Mouse (Mus musculus) myocyte (in vitro differentiated cells): ENCODE data around the gene Slc46a1. TPM values are rescaled to one million over a fixed set of nuclear protein-coding genes. Genes with fewer than 3 reads are reported as not detected.

Experiments used
- H3K27me3 ChIP-seq: one replicate; pipeline ENCODE4 v1.6.1; 2011; ENCODE audit not compliant: control insufficient read depth, insufficient read depth, insufficient read length
- H3K36me3 ChIP-seq: one replicate; pipeline ENCODE4 v1.6.1; 2011; ENCODE audit not compliant: control insufficient read depth, insufficient read depth
- H3K4me2 ChIP-seq: one replicate; pipeline ENCODE4 v1.6.1; 2011; ENCODE audit warnings: low read depth, control low read depth
- H3K4me3 ChIP-seq: one replicate; pipeline ENCODE4 v1.5.1; 2011; ENCODE audit warnings: mild to moderate bottlenecking, control low read depth, moderate library complexity
- H3K79me2 ChIP-seq: one replicate; pipeline ENCODE4 v1.6.1; 2011; ENCODE audit not compliant: control insufficient read depth, insufficient read depth
- H3ac ChIP-seq: one replicate; pipeline ENCODE4 v1.6.1; 2011; ENCODE audit not compliant: control insufficient read depth, insufficient read length
- CEBPB ChIP-seq: IDR thresholded peaks from 2 replicates; pipeline ENCODE4 v1.6.1; 2011; ENCODE audit warnings: mild to moderate bottlenecking, moderate library complexity; ENCODE audit not compliant: poor library complexity, insufficient read depth, severe bottlenecking
- E2F4 ChIP-seq: IDR thresholded peaks from one replicate; pipeline ENCODE4 v1.6.1; 2011; ENCODE audit warnings: mild to moderate bottlenecking, control low read depth, moderate library complexity; ENCODE audit not compliant: insufficient read depth
- MAX ChIP-seq: IDR thresholded peaks from one replicate; pipeline ENCODE4 v1.6.1; 2011; ENCODE audit warnings: low read depth, mild to moderate bottlenecking, control low read depth
- MYOD1 ChIP-seq, 3 experiments: IDR thresholded peaks; one replicate each; pipeline ENCODE4 v1.6.1; 2011; ENCODE audit warnings: control low read depth in 2 of 3, low read depth in 2 of 3, mild to moderate bottlenecking in 2 of 3, moderate library complexity in 1 of 3; ENCODE audit not compliant: insufficient read length in 2 of 3, control insufficient read depth in 1 of 3
- MYOG ChIP-seq, 3 experiments: IDR thresholded peaks; one replicate each; pipeline ENCODE4 v1.6.1; 2011; ENCODE audit warnings: control low read depth in 2 of 3, low read depth in 2 of 3, mild to moderate bottlenecking in 2 of 3; ENCODE audit not compliant: insufficient read length in 2 of 3, control insufficient read depth in 1 of 3, insufficient read depth in 1 of 3
- POLR2A ChIP-seq: IDR thresholded peaks from one replicate; pipeline ENCODE4 v1.6.1; 2011; ENCODE audit warnings: low read depth, mild to moderate bottlenecking, control low read depth, moderate library complexity; ENCODE audit not compliant: insufficient read length
- POLR2AphosphoS2 ChIP-seq: IDR thresholded peaks from one replicate; pipeline ENCODE4 v1.6.1; 2011; ENCODE audit warnings: low read depth, control low read depth; ENCODE audit not compliant: insufficient read length
- REST ChIP-seq: IDR thresholded peaks from one replicate; pipeline ENCODE4 v1.6.1; 2011; ENCODE audit warnings: mild to moderate bottlenecking, control low read depth, moderate library complexity; ENCODE audit not compliant: insufficient read depth, insufficient read length
- SRF ChIP-seq: IDR thresholded peaks from one replicate; pipeline ENCODE4 v1.6.1; 2011; ENCODE audit warnings: low read depth; ENCODE audit not compliant: control insufficient read depth, insufficient read length
- TCF12 ChIP-seq: IDR thresholded peaks from one replicate; pipeline ENCODE4 v1.6.1; 2011; ENCODE audit warnings: mild to moderate bottlenecking, control low read depth; ENCODE audit not compliant: poor library complexity, insufficient read depth, severe bottlenecking
- TCF3 ChIP-seq: IDR thresholded peaks from one replicate; pipeline ENCODE4 v1.6.1; 2011; ENCODE audit warnings: low read depth, control low read depth; ENCODE audit not compliant: insufficient read length
- USF1 ChIP-seq: IDR thresholded peaks from one replicate; pipeline ENCODE4 v1.6.1; 2011; ENCODE audit warnings: low read depth, mild to moderate bottlenecking, control low read depth, moderate library complexity
- polyA plus RNA-seq: library from polyadenylated mRNA; unstranded; fragments of >200 nt; fragmentation: generic; extraction: Trizol; gene quantifications from one replicate; pipeline ENCODE4 v1.2.1, GENCODE M21; 2012; ENCODE audit warnings: missing spikeins

Slc46a1 gene
- polyA plus RNA-seq, 1 experiment: 7.5 TPM

GRCm38 (mm10) chr11:78467932-78468331, 2.4 kb downstream of the Slc46a1 start:
- H3K27me3 ChIP-seq: no peaks in the 10 kb centered on the region
- no peaks in the 10 kb centered on the region for H3K36me3 ChIP-seq
- no peak overlapping the region for H3K4me2 ChIP-seq
- no peak overlapping the region for H3K4me3 ChIP-seq
- TF ChIP-seq USF1 (no peak), MYOD1 (IDR thresholded peaks at IDR 0.05; ENCODE audit: control insufficient read depth in 1 of 3, insufficient read length in 2 of 3, low read depth in 2 of 3) (no peak), SRF (no peak), MAX (no peak), E2F4 (no peak), POLR2AphosphoS2 (no peak)
- H3K79me2 ChIP-seq: no peaks in the 10 kb centered on the region
- no peak overlapping the region for H3ac ChIP-seq

GRCm38 (mm10) chr11:78471326-78472103, 6.0 kb downstream of the Slc46a1 start:
- H3K4me3 ChIP-seq: no peak overlapping the region
- H3K79me2 ChIP-seq: no peaks in the 10 kb centered on the region
- H3ac ChIP-seq: no peak overlapping the region
- no peak overlapping the region for H3K4me2 ChIP-seq
- TF ChIP-seq POLR2A (no peak), TCF3 (no peak), USF1 (no peak), CEBPB (no peak), POLR2AphosphoS2 (no peak), E2F4 (no peak), SRF (no peak), TCF12 (no peak), REST (no peak)
- H3K27me3 ChIP-seq: peaks cover 4% of the 10 kb centered on the region
- H3K36me3 ChIP-seq: no peaks in the 10 kb centered on the region

GRCm38 (mm10) chr11:78475289-78475688, 9.8 kb downstream of the Slc46a1 start:
- Histone ChIP-seq H3ac (no peak overlapping the region), H3K27me3 (peaks cover 20% of the 10 kb centered on the region), H3K4me2 (no peak overlapping the region), H3K4me3 (no peak overlapping the region), H3K79me2 (no peaks in the 10 kb centered on the region), H3K36me3 (no peaks in the 10 kb centered on the region)
- TF ChIP-seq REST: no peak
- TF ChIP-seq MYOG (IDR thresholded peaks at IDR 0.05; ENCODE audit: control insufficient read depth in 1 of 3, insufficient read depth in 1 of 3, insufficient read length in 2 of 3, low read depth in 2 of 3): no peak
- TF ChIP-seq TCF3: no peak
- no peak for TF ChIP-seq SRF
- no peak for TF ChIP-seq TCF12
- TF ChIP-seq POLR2AphosphoS2: no peak
- no peak for TF ChIP-seq CEBPB
- TF ChIP-seq MYOD1 (IDR thresholded peaks at IDR 0.05; ENCODE audit: control insufficient read depth in 1 of 3, insufficient read length in 2 of 3, low read depth in 2 of 3): no peak
- no peak for TF ChIP-seq E2F4
- no peak for TF ChIP-seq POLR2A
- no peak for TF ChIP-seq MAX
- no peak for TF ChIP-seq USF1

- Histone ChIP-seq H3ac (no peak overlapping the region), H3K36me3 (no peaks in the 10 kb centered on the region), H3K27me3 (peaks cover 26% of the 10 kb centered on the region), H3K79me2 (no peaks in the 10 kb centered on the region), H3K4me2 (no peak overlapping the region), H3K4me3 (no peak overlapping the region)
- TF ChIP-seq MAX (no peak), TCF3 (no peak), REST (no peak), E2F4 (no peak), MYOG (IDR thresholded peaks at IDR 0.05; ENCODE audit: control insufficient read depth in 1 of 3, insufficient read depth in 1 of 3, insufficient read length in 2 of 3, low read depth in 2 of 3) (no peak), POLR2A (no peak), SRF (no peak), MYOD1 (IDR thresholded peaks at IDR 0.05; ENCODE audit: control insufficient read depth in 1 of 3, insufficient read length in 2 of 3, low read depth in 2 of 3) (no peak), POLR2AphosphoS2 (no peak), CEBPB (no peak), USF1 (no peak), TCF12 (no peak)
Measured at GRCm38 (mm10) chr11:78483639-78484038, 18.1 kb downstream of the Slc46a1 start.

- H3K36me3 ChIP-seq: no peaks in the 10 kb centered on the region
- H3K4me3 ChIP-seq: no peak overlapping the region
- TF ChIP-seq MAX (no peak), CEBPB (no peak), TCF3 (no peak), E2F4 (no peak), REST (no peak), POLR2A (no peak), TCF12 (no peak), POLR2AphosphoS2 (no peak), MYOD1 (IDR thresholded peaks at IDR 0.05; ENCODE audit: control insufficient read depth in 1 of 3, insufficient read length in 2 of 3, low read depth in 2 of 3) (no peak), USF1 (no peak), MYOG (IDR thresholded peaks at IDR 0.05; ENCODE audit: control insufficient read depth in 1 of 3, insufficient read depth in 1 of 3, insufficient read length in 2 of 3, low read depth in 2 of 3) (no peak), SRF (no peak)
- peaks cover 34% of the 10 kb centered on the region for H3K27me3 ChIP-seq
- no peak overlapping the region for H3K4me2 ChIP-seq
- no peaks in the 10 kb centered on the region for H3K79me2 ChIP-seq
- H3ac ChIP-seq: no peak overlapping the region
Measured at GRCm38 (mm10) chr11:78488168-78488567, 22.7 kb downstream of the Slc46a1 start.
